Mouse (Mus musculus) left cerebral cortex, postnatal 14 days (tissue): ENCODE data around the gene Sstr5. TPM values are rescaled to one million over a fixed set of nuclear protein-coding genes. Genes with fewer than 3 reads are reported as not detected.
A peak's percentile ranks its signal among the peaks of the same experiment; 100 is the strongest.

Source experiments
- DNase-seq, 2 experiments: peaks; one replicate each; pipeline ENCODE4 v3.0.0; 2021 to 2022; ENCODE audit warnings: low spot score in 2 of 2, mixed read lengths in 1 of 2
- intact Hi-C: fragments of 180-260 bp; cut with DNase I; formaldehyde crosslinking; loops from one replicate; pipeline ENCODE4 v1.15.1; 2025
- total RNA-seq, 2 experiments: library from RNA; stranded (reverse); gene quantifications; 2 replicates each; pipeline ENCODE4 v1.2.3; 2021

Gene Sstr5
- total RNA-seq, 2 experiments from 2014 or later = 0.15 to 0.26 TPM

GRCm38 (mm10) chr17:25475946-25476744 lies 20.9 kb downstream of the Sstr5 start:
- intact Hi-C loops = loop anchor here (1.0 to 2.0 kb wide), 3 partner anchors 31 to 325 kb away; no protein-coding TSS in a partner anchor
- peak; percentile 75 to 82 for DNase-seq

- peak; percentile 64 to 73 for DNase-seq
- intact Hi-C loops = no loop called here
Observed at GRCm38 (mm10) chr17:25474330-25475077, 22.6 kb downstream of the Sstr5 start.

GRCm38 (mm10) chr17:25472044-25472443 lies 25.0 kb downstream of the Sstr5 start:
- intact Hi-C loops = no loop called here

GRCm38 (mm10) chr17:25471418-25471817 lies 25.7 kb downstream of the Sstr5 start:
- DNase-seq = peak in 1 of 2 experiments; percentile 57
- intact Hi-C loops = loop anchor here (2.0 kb wide), 1 partner anchor 137 kb away; no protein-coding TSS in a partner anchor

More at GRCm38 (mm10) chr17:25472044-25472443, 25.0 kb downstream of the Sstr5 start:
- DNase-seq = no peak

- intact Hi-C loops = loop anchor here (1.0 to 10.0 kb wide), 3 partner anchors 71 to 175 kb away; partner anchors contain the start of gene Prss34
Observed at GRCm38 (mm10) chr17:25469798-25470197, 27.3 kb downstream of the Sstr5 start.

GRCm38 (mm10) chr17:25468301-25468700 lies 28.8 kb downstream of the Sstr5 start:
- no peak for DNase-seq
- intact Hi-C loops = loop anchor here (10.0 kb wide), 1 partner anchor 174 kb away; the partner anchor contains the start of gene Prss34

More at GRCm38 (mm10) chr17:25469798-25470197, 27.3 kb downstream of the Sstr5 start:
- peak; percentile 78 to 81 for DNase-seq

GRCm38 (mm10) chr17:25467781-25468180 lies 29.3 kb downstream of the Sstr5 start:
- DNase-seq = no peak
- intact Hi-C loops = loop anchor here (10.0 kb wide), 1 partner anchor 173 kb away; the partner anchor contains the start of gene Prss34

GRCm38 (mm10) chr17:25466257-25466656 lies 30.8 kb downstream of the Sstr5 start:
- intact Hi-C loops = loop anchor here (10.0 kb wide), 1 partner anchor 171 kb away; the partner anchor contains the start of gene Prss34
- DNase-seq = no peak

- intact Hi-C loops = loop anchor here (10.0 kb wide), 1 partner anchor 169 kb away; the partner anchor contains the start of gene Prss34
- DNase-seq = no peak
Observed at GRCm38 (mm10) chr17:25464091-25464490, 33.0 kb downstream of the Sstr5 start.

- DNase-seq = no peak
- intact Hi-C loops = loop anchor here (10.0 kb wide), 1 partner anchor 169 kb away; the partner anchor contains the start of gene Prss34
Observed at GRCm38 (mm10) chr17:25463326-25463945, 33.7 kb downstream of the Sstr5 start.

- intact Hi-C loops = loop anchor here (10.0 kb wide), 1 partner anchor 168 kb away; the partner anchor contains the start of gene Prss34
- DNase-seq = no peak
Observed at GRCm38 (mm10) chr17:25462236-25462875, 34.7 kb downstream of the Sstr5 start.

GRCm38 (mm10) chr17:25456540-25456939 lies 40.5 kb downstream of the Sstr5 start:
- intact Hi-C loops = no loop called here

GRCm38 (mm10) chr17:25454272-25454671 lies 42.8 kb downstream of the Sstr5 start, which contains the start of gene Tekt4:
Gene Tekt4 (plus strand): TSS chr17:25454615.
- intact Hi-C loops = no loop called here
- no peak for DNase-seq

More at GRCm38 (mm10) chr17:25456540-25456939, 40.5 kb downstream of the Sstr5 start:
- DNase-seq = peak; percentile 78 to 85

- intact Hi-C loops = no loop called here
Observed at GRCm38 (mm10) chr17:25452246-25452965, 44.7 kb downstream of the Sstr5 start.

GRCm38 (mm10) chr17:25450329-25450728 lies 46.8 kb downstream of the Sstr5 start:
- DNase-seq = no peak
- intact Hi-C loops = no loop called here

More at GRCm38 (mm10) chr17:25452246-25452965, 44.7 kb downstream of the Sstr5 start:
- DNase-seq = no peak

GRCm38 (mm10) chr17:25447865-25448264 lies 49.2 kb downstream of the Sstr5 start:
- intact Hi-C loops = no loop called here
- peak in 1 of 2 experiments; percentile 49 for DNase-seq

GRCm38 (mm10) chr17:25445841-25446240 lies 51.2 kb downstream of the Sstr5 start:
- DNase-seq = no peak
- intact Hi-C loops = no loop called here

GRCm38 (mm10) chr17:25445074-25445473 lies 52.0 kb downstream of the Sstr5 start:
- intact Hi-C loops = no loop called here
- DNase-seq = no peak
